Mouse (Mus musculus) bone marrow, adult 2 months (tissue): ENCODE measurements around the gene Nmb.

Source experiments
- CTCF ChIP-seq: fragments of 200-500 bp; IDR thresholded peaks from 2 replicates; pipeline ENCODE4 v1.5.1; 2011; ENCODE audit warnings: low read length, control low read depth; ENCODE audit not compliant: control insufficient read depth, insufficient read depth
- POLR2A ChIP-seq: fragments of 200-500 bp; IDR thresholded peaks from 2 replicates; pipeline ENCODE4 v1.6.1; 2011; ENCODE audit warnings: low read depth, mild to moderate bottlenecking, control low read depth, low read length, borderline replicate concordance; ENCODE audit not compliant: control insufficient read depth

DNA sequence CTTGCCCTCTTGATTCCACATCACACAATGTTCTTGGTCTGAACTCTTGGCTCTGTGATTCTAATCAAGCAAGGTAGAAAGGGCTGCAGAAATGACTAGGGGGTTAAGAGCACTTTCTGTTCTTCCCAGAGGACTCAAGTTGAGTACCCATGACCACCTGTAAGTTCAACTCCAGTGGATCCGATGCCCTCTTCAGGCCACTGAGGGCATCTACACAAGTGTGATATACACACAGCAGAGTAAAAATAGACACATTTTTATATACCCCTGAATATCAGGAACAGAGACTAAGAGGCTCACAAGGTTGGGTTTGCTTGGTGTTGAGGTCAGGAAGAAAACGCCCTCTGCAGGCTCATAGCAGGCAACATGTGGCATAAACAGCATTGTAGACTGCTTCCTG, 31.2 kb downstream of the Nmb start:
- no peak for TF ChIP-seq CTCF
- TF ChIP-seq POLR2A, result no peak
